Mouse (Mus musculus) lung, adult 2 months (tissue): ENCODE data around the gene Clec2e. TPM values are rescaled to one million over a fixed set of nuclear protein-coding genes. Genes with fewer than 3 reads are reported as not detected.

Source experiments
- DNase-seq: peaks from one replicate; pipeline ENCODE4 v3.0.0; 2022
- H3K4me1 ChIP-seq: fragments of 200-500 bp; 2 replicates; pipeline ENCODE4 v1.6.1; 2011; ENCODE audit warnings: low read length; ENCODE audit not compliant: control insufficient read depth, insufficient read depth
- H3K4me3 ChIP-seq: fragments of 200-500 bp; replicated peaks from 2 replicates; pipeline ENCODE3; 2011; ENCODE audit warnings: low read depth, mild to moderate bottlenecking, control low read depth, low read length; ENCODE audit errors: extremely low read depth
- CTCF ChIP-seq: fragments of 200-500 bp; IDR thresholded peaks from 2 replicates; pipeline ENCODE4 v1.5.1; 2011; ENCODE audit warnings: mild to moderate bottlenecking, low read length, control low read depth; ENCODE audit not compliant: insufficient read depth
- POLR2A ChIP-seq: fragments of 200-500 bp; IDR thresholded peaks from 2 replicates; pipeline ENCODE4 v1.6.1; 2011; ENCODE audit warnings: low read depth, mild to moderate bottlenecking, control low read depth, low read length, borderline replicate concordance; ENCODE audit errors: extremely low read depth
- WGBS: fragments of 180-500 bp; shearing (Covaris S2); methylation state at CpG from one replicate; pipeline ENCODE4 v1.1.7; 2018; 5-methylcytosine and 5-hydroxymethylcytosine counted together
- polyA plus RNA-seq: library from polyadenylated mRNA; depleted of rRNA; stranded (reverse); fragments of >200 nt; gene quantifications from 2 replicates; pipeline ENCODE4 v1.2.3, GENCODE M21; 2012

Clec2e gene
- polyA plus RNA-seq, 1 experiment: 0.09 TPM

GRCm38 (mm10) chr6:129066530-129066929 is 34.2 kb downstream of the Clec2e start:
- TF ChIP-seq CTCF (no peak), POLR2A (no peak)
- no peaks in the 10 kb centered on the region; the same call in 1 of the 2 replicates for H3K4me1 ChIP-seq
- no peak overlapping the region for H3K4me3 ChIP-seq
- no peak for DNase-seq

GRCm38 (mm10) chr6:129065857-129066256 is 34.9 kb downstream of the Clec2e start:
- H3K4me3 ChIP-seq: no peak overlapping the region
- no peak for TF ChIP-seq POLR2A
- no peak for TF ChIP-seq CTCF
- H3K4me1 ChIP-seq: no peaks in the 10 kb centered on the region; the same call in 1 of the 2 replicates
- 64% methylated on average over 3 of the region's 3 CpGs for WGBS
- no peak for DNase-seq

DNA sequence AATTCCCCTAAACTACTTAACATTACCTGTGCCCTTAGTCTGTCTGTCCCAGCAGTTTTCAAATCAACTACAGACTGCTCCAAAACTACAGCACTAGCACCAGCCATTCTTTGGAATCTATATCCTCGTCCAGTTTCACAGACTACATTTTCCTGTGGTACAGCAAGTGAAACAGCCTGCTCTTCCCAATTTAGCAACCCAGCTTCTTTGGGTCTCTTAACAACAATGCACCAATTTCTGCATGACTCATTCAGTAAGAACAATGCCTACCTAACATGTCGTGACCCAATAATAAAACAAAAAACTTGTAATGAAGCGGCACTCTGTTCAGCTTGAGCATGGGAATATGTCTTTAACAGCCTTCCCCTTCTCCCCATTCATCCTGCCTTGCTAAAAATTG is 35.3 kb downstream of the Clec2e start:
- no peak for DNase-seq
- WGBS: 46% methylated on average over 3 of the region's 3 CpGs
- TF ChIP-seq CTCF: no peak
- TF ChIP-seq POLR2A: no peak
- no peaks in the 10 kb centered on the region; the same call in 1 of the 2 replicates for H3K4me1 ChIP-seq
- H3K4me3 ChIP-seq: no peak overlapping the region

- Histone ChIP-seq H3K4me3 (no peak overlapping the region), H3K4me1 (no peaks in the 10 kb centered on the region)
- TF ChIP-seq CTCF (no peak), POLR2A (no peak)
- DNase-seq: no peak
These were observed 42.7 kb downstream of the Clec2e start for GRCm38 (mm10) chr6:129058013-129058412.

GRCm38 (mm10) chr6:129056237-129056636 is 44.5 kb downstream of the Clec2e start:
- no peak overlapping the region for H3K4me3 ChIP-seq
- 70% methylated on average over 3 of the region's 3 CpGs for WGBS
- no peak for TF ChIP-seq POLR2A
- no peak for TF ChIP-seq CTCF
- no peaks in the 10 kb centered on the region for H3K4me1 ChIP-seq
- no peak for DNase-seq

DNA sequence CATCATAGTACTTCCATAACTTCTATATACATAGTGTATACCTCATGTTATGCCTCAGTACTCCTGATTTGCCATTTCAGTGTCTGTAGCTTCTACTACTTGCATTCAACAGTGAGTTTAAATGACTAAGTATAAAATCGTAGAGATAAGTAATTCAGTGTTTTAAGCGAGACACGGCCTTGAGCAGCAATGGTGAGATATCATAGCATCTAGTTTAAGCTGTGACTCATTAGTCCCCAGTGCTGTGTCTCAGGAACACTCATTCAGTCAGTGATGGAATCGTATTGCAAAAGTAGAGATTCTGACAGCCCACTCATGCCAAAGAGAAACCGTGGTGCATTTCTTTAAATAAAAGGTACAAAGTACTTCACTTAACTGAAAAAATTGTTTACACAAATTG is 49.0 kb downstream of the Clec2e start:
- Histone ChIP-seq H3K4me3 (no peak overlapping the region), H3K4me1 (peaks cover 3% of the 10 kb centered on the region)
- WGBS: 83% methylated on average over 5 of the region's 5 CpGs
- no peak for DNase-seq
- TF ChIP-seq POLR2A (no peak), CTCF (no peak)

- no peak overlapping the region for H3K4me3 ChIP-seq
- DNase-seq: no peak
- TF ChIP-seq CTCF (no peak), POLR2A (no peak)
- peaks cover 3% of the 10 kb centered on the region for H3K4me1 ChIP-seq
- WGBS: 83% methylated on average over 3 of the region's 3 CpGs
These were observed 49.6 kb downstream of the Clec2e start for GRCm38 (mm10) chr6:129051086-129051485.

DNA sequence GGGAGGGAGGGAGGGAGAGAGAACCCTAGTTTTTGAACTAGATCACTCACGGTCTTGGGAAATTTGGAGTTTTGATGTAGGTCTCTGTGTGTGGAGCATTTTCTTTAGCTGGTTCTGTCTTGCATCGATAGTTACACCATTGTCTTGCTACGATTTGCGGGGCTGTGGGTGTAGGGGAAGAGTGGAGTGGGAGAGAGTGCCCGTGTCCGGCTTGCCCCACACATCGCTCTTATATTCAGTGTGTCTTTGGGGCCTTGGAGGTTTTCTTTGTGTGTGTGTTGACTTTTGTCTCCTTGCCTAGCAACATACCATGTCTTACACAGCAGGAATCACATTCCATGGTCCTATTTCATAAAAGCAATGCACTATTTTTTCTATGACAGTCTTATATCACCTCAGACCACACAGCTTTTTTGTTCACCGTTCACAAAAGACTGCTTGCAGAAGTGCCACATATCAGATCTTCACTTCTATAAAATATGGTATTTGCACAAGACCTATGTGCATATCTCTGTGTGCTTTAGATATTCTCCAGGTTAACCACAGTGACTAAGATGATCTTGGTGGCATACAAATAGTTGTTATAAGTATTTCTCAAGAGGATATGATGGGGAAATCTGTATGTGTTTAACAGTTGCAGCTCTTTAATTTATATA is 51.0 kb downstream of the Clec2e start:
- Histone ChIP-seq H3K4me3 (peak overlapping the region; percentile 29), H3K4me1 (peaks cover 3% of the 10 kb centered on the region)
- 18% methylated on average over 8 of the region's 8 CpGs for WGBS
- no peak for DNase-seq
- TF ChIP-seq POLR2A: no peak
- TF ChIP-seq CTCF: no peak

DNA sequence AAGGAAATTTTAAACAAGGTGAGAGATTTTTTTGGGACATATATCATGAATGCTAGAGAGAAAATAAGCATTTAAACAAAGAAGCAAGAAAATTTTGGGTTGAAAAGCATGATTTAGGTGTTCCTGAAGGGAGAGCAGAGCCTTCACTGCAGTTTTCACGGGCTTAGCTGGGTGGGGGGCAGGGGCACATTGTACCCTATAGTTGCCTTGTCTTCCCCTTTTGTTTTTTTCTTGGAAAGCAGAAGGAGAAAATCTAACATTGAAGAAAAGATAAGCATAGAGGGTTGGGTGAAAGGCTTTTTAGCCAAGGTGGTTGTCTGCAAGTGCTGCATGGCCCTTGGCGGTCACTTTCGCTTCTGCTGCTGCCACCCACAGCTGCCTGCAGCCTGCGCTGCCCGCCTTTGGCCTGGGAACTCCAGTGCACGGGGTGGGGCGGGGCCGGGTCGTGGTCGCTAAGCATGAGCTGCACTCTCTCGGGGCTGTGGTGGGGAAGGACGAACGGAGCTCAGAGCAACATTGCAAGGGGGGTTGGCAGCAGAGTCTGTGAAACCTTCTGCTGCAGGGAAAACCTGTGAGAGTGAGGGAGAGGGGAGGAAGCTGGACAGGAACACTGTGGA is 51.7 kb downstream of the Clec2e start:
- 3% methylated on average over 13 of the region's 13 CpGs for WGBS
- peak; percentile 46 for DNase-seq
- TF ChIP-seq POLR2A: no peak
- no peak for TF ChIP-seq CTCF
- Histone ChIP-seq H3K4me1 (peaks cover 3% of the 10 kb centered on the region), H3K4me3 (peak overlapping the region; percentile 70)

GRCm38 (mm10) chr6:129048381-129048780 is 52.3 kb downstream of the Clec2e start:
- DNase-seq: no peak
- H3K4me3 ChIP-seq: no peak overlapping the region
- 66% methylated on average over 4 of the region's 4 CpGs for WGBS
- peaks cover 3% of the 10 kb centered on the region for H3K4me1 ChIP-seq
- TF ChIP-seq POLR2A (no peak), CTCF (no peak)
